Mouse (Mus musculus) limb, embryonic 13.5 days (tissue): ENCODE measurements around the gene Tnfsf11. TPM values are rescaled to one million over a fixed set of nuclear protein-coding genes. Genes with fewer than 3 reads are reported as not detected.

Experiments used
- ATAC-seq: fragments of 200-750 bp; cut with Nextera tagmentation; 2 replicates; pipeline ENCODE4 v1.8.0; 2017; ENCODE audit warnings: low read depth, moderate number of reproducible peaks, moderate TSS enrichment; ENCODE audit not compliant: low FRiP score
- H3K27ac ChIP-seq: fragments of 300-500 bp; sonication (generic); 2 replicates; pipeline ENCODE4 v1.5.1; 2015; ENCODE audit warnings: inconsistent platforms, mild to moderate bottlenecking, moderate library complexity
- H3K27me3 ChIP-seq: fragments of 300-500 bp; sonication (generic); 2 replicates; pipeline ENCODE4 v1.6.1; 2015; ENCODE audit warnings: mild to moderate bottlenecking, inconsistent platforms
- H3K36me3 ChIP-seq: fragments of 300-500 bp; sonication (generic); 2 replicates; pipeline ENCODE4 v1.6.1; 2015; ENCODE audit warnings: inconsistent platforms, mild to moderate bottlenecking, moderate library complexity
- H3K4me1 ChIP-seq: fragments of 300-500 bp; sonication (generic); 2 replicates; pipeline ENCODE4 v1.6.1; 2015; ENCODE audit warnings: inconsistent platforms
- H3K4me2 ChIP-seq: fragments of 300-500 bp; sonication (generic); replicated peaks from 2 replicates; pipeline ENCODE4 v1.6.1; 2015; ENCODE audit warnings: inconsistent platforms, mild to moderate bottlenecking, moderate library complexity
- H3K4me3 ChIP-seq: fragments of 300-500 bp; sonication (generic); 2 replicates; pipeline ENCODE4 v1.5.1; 2015; ENCODE audit warnings: moderate library complexity, mild to moderate bottlenecking, inconsistent platforms
- H3K9ac ChIP-seq: fragments of 300-500 bp; sonication (generic); 2 replicates; pipeline ENCODE4 v1.6.1; 2015; ENCODE audit warnings: mild to moderate bottlenecking, inconsistent platforms
- H3K9me3 ChIP-seq: fragments of 300-500 bp; sonication (generic); 2 replicates; pipeline ENCODE4 v1.6.1; 2016; ENCODE audit warnings: inconsistent platforms
- WGBS: fragments of 180-500 bp; shearing (Covaris S2); methylation state at CpG from one replicate; pipeline ENCODE4 v1.1.7; 2015; 5-methylcytosine and 5-hydroxymethylcytosine counted together
- polyA plus RNA-seq: library from polyadenylated mRNA; unstranded; fragments of >200 nt; fragmentation: Nextera tagmentation; extraction: Ambion mirVana; gene quantifications from 2 replicates; pipeline ENCODE4 v1.2.1, GENCODE M21; 2015

The Tnfsf11 gene
- polyA plus RNA-seq, 1 experiment from 2014 or later: 0.61 TPM

DNA sequence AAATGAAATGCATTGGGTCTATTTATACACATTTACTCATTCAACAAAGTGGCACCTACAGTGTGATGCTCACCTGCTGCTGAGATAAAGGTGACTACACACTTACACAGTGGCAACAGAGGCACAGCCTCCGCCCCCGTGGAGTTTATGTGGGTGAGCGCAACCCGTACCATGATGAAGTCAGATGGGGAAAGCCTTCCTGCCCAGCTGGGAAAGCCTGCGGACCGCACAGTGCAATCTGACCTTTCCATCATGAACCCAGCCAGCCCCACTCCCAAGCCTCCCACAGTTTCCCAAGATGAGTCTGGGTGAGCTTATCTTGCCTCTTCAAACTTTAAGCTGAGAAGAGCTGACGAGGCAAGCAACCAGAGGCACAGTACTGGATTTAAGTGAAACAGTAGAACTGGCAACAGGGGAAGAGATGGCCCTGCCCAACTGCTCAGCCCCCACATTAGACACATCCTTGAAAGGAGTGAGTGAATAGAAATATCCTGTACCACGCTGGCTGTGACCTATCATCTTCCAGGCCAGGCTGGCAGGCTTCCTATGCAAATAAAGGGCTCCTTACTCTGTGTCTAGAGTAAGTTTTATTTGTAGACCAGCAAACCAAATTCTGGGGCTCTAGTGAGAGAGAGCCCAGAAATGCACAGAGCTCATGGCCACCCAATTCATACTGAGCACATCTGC, 22.1 kb upstream of the Tnfsf11 start:
- no peak overlapping the region for H3K27ac ChIP-seq

GRCm38 (mm10) chr14:78323356-78323755, 15.5 kb upstream of the Tnfsf11 start:
- no peaks in the 10 kb centered on the region for H3K36me3 ChIP-seq
- WGBS: 86% methylated on average over 1 of the region's 1 CpGs
- no peaks in the 10 kb centered on the region for H3K9me3 ChIP-seq
- no peak overlapping the region for H3K9ac ChIP-seq
- ATAC-seq: no peak
- no peak overlapping the region for H3K27ac ChIP-seq
- H3K27me3 ChIP-seq: no peaks in the 10 kb centered on the region
- no peak overlapping the region for H3K4me2 ChIP-seq
- H3K4me1 ChIP-seq: no peaks in the 10 kb centered on the region
- H3K4me3 ChIP-seq: no peak overlapping the region

More for the DNA sequence above, 22.1 kb upstream of the Tnfsf11 start:
- Histone ChIP-seq H3K4me1 (peaks cover 15% of the 10 kb centered on the region; the same call in 1 of the 2 replicates), H3K27me3 (no peaks in the 10 kb centered on the region), H3K36me3 (no peaks in the 10 kb centered on the region), H3K4me2 (no peak overlapping the region), H3K9me3 (no peaks in the 10 kb centered on the region), H3K9ac (no peak overlapping the region), H3K4me3 (no peak overlapping the region)
- WGBS: 76% methylated on average over 8 of the region's 8 CpGs
- no peak for ATAC-seq

DNA sequence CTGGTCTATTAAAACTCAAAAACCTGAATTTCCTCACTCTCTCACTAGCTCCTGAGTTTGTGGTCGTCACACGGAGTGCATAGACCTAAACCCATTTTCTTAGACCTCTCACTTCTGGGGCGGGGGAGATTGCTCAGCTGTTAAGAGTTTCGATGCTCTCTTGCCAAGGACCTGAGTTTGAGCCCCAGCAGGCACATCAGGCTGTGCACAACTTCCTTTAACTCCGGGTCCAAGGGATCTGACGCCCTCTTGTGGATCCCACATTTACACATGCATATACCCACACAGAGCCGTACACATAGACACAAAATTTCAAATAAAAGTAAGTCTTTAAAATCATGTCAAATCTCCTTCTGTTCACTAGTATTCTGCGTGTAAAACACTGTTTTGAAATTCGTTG, 15.1 kb upstream of the Tnfsf11 start:
- WGBS: 84% methylated on average over 9 of the region's 9 CpGs
- Histone ChIP-seq H3K4me3 (no peak overlapping the region), H3K36me3 (no peaks in the 10 kb centered on the region), H3K4me2 (no peak overlapping the region), H3K27ac (no peak overlapping the region), H3K9me3 (no peaks in the 10 kb centered on the region), H3K27me3 (no peaks in the 10 kb centered on the region), H3K4me1 (no peaks in the 10 kb centered on the region), H3K9ac (no peak overlapping the region)
- ATAC-seq: no peak

DNA sequence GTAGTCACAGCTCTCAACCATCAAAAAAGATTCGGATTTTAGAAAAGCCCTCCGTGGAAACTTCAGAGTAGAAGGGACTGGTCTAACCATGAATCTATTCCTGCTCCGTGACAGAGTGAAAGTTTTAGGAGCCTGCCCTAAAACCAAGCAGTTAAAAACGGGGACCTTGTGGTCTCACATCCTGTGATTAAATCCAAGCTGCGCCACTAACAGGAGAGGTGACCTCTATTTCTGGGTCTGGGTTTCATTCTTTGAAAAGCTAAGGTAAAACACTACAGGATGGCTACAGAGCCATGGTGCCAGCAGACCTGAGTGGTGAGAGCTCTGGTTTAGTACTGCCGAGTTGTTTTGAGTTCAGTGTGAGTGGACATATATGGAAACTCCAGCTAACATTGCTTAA, 12.4 kb upstream of the Tnfsf11 start:
- no peak overlapping the region for H3K4me3 ChIP-seq
- WGBS: 62% methylated on average over 6 of the region's 6 CpGs
- no peak overlapping the region for H3K27ac ChIP-seq
- no peak overlapping the region for H3K4me2 ChIP-seq
- H3K27me3 ChIP-seq: no peaks in the 10 kb centered on the region
- no peak overlapping the region for H3K9ac ChIP-seq
- no peaks in the 10 kb centered on the region for H3K9me3 ChIP-seq
- no peaks in the 10 kb centered on the region for H3K36me3 ChIP-seq
- no peak for ATAC-seq
- no peaks in the 10 kb centered on the region for H3K4me1 ChIP-seq

DNA sequence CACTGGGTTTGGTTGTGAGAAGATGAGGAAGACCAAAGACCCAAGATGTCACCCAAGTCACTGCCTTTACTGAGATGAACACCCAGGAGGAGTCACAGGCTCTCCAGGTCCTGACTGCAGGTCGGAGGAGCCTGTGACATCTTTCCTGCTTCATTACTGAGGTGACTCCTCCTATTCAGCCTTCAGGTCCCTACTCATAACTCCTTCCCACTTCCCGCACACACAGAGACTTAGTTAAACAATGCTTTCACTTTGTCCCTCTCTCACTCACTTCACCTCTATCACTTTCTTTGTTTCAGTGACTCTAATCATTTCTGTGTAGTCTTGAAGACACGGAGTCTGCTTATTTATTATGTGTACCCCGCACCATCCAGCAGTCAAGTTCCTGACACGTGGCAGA, 11.7 kb upstream of the Tnfsf11 start:
- no peak overlapping the region for H3K27ac ChIP-seq
- H3K9ac ChIP-seq: no peak overlapping the region
- H3K4me2 ChIP-seq: no peak overlapping the region
- no peaks in the 10 kb centered on the region for H3K4me1 ChIP-seq
- no peak overlapping the region for H3K4me3 ChIP-seq
- no peaks in the 10 kb centered on the region for H3K27me3 ChIP-seq
- WGBS: 77% methylated on average over 5 of the region's 5 CpGs
- H3K9me3 ChIP-seq: no peaks in the 10 kb centered on the region
- no peak for ATAC-seq
- no peaks in the 10 kb centered on the region for H3K36me3 ChIP-seq

DNA sequence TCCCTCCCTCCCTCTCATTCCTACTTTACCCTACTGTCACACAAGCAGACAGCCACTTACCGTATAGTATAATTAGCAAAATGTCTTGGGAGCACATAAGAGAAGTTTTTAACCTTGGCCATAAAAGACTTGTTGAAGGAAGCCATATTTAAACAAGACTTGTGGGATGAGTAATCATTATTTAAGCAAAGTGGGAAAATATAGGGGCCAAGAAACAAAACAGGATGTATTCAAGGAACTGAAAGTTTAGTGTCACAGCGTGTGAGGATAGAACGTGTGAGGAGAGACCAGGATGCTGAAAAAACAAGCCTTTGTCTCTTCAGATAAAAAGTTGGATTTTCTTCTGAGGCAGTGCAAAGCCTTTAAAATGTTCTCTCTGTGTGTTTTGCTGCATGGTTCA, 11.2 kb upstream of the Tnfsf11 start:
- Histone ChIP-seq H3K27ac (no peak overlapping the region), H3K4me1 (no peaks in the 10 kb centered on the region), H3K27me3 (no peaks in the 10 kb centered on the region), H3K4me2 (no peak overlapping the region), H3K4me3 (no peak overlapping the region), H3K36me3 (no peaks in the 10 kb centered on the region), H3K9me3 (no peaks in the 10 kb centered on the region), H3K9ac (no peak overlapping the region)
- no peak for ATAC-seq
- WGBS: 67% methylated on average over 3 of the region's 3 CpGs

DNA sequence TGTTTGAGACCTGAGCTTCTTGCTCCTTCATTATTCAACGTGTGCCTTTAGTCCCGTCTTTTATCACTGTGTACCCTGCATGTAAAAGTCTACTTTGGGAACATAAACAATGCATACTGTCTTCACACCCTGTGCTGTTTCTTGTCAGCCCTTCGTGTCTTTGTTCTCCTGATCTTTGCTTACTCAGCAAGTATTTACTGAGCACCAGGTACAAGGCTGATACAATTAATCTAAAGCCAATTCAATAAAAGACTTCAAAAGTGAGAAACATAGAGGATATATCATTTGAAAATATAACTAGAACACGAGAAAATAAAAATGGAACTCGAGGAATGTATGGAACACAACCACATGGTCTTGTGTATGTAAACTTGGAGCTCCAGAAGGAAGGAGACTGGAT, 9.8 kb upstream of the Tnfsf11 start:
- Histone ChIP-seq H3K9ac (no peak overlapping the region), H3K9me3 (no peaks in the 10 kb centered on the region), H3K27me3 (no peaks in the 10 kb centered on the region), H3K36me3 (no peaks in the 10 kb centered on the region), H3K27ac (no peak overlapping the region), H3K4me2 (no peak overlapping the region), H3K4me3 (no peak overlapping the region), H3K4me1 (no peaks in the 10 kb centered on the region)
- 84% methylated on average over 5 of the region's 5 CpGs for WGBS
- no peak for ATAC-seq

DNA sequence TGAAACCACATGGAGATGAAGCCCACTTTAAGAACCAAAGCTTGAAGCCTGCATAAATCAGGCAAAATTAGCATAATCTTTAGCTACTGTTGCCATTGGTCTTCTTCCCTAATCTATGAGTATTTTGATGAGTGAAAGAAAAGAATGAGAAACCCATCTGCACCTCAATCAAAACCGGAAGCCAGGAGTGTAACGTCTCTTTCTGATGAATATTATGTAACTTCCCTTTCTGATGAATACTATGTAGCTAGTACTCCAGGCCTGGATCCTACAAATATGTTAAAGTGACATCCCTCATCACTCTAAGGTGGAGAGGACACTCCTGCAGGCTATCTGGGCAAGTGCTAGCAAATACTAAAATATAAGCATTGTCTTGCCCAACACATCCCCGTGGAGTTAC, 6.9 kb downstream of the Tnfsf11 start:
- peaks cover 8% of the 10 kb centered on the region for H3K27me3 ChIP-seq
- no peaks in the 10 kb centered on the region for H3K36me3 ChIP-seq
- no peak for ATAC-seq
- no peak overlapping the region for H3K27ac ChIP-seq
- 86% methylated on average over 3 of the region's 3 CpGs for WGBS
- H3K4me2 ChIP-seq: no peak overlapping the region
- no peaks in the 10 kb centered on the region for H3K9me3 ChIP-seq
- H3K4me3 ChIP-seq: no peak overlapping the region
- no peak overlapping the region for H3K9ac ChIP-seq
- H3K4me1 ChIP-seq: no peaks in the 10 kb centered on the region

DNA sequence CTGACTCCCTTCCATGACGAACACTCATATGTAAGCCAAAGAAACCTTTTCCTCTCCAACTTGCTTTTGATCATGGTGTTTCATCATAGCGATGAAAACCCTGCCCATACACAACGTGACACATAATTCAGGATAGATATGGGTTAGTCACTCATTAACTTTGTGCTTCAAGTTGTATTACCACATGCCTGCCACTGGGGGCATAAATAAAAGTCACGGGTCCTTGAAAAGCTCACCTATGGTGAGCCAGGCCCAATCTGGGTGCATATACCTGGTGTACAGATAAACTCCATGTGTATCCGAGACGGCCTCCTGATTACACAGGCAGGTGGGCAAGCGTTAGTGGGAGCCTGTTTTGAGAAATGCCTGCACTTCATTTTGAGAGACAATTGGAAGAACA, 15.2 kb downstream of the Tnfsf11 start:
- H3K27me3 ChIP-seq: peaks cover 7% of the 10 kb centered on the region
- no peak for ATAC-seq
- no peak overlapping the region for H3K4me3 ChIP-seq
- H3K27ac ChIP-seq: no peak overlapping the region
- WGBS: 92% methylated on average over 7 of the region's 7 CpGs
- H3K36me3 ChIP-seq: no peaks in the 10 kb centered on the region
- H3K9ac ChIP-seq: no peak overlapping the region
- H3K4me2 ChIP-seq: no peak overlapping the region
- H3K9me3 ChIP-seq: 0 out of 2 replicates have a peak, but pooled peaks cover 7% of the 10 kb centered on the region
- no peaks in the 10 kb centered on the region for H3K4me1 ChIP-seq

GRCm38 (mm10) chr14:78289912-78290523, 17.8 kb downstream of the Tnfsf11 start:
- Histone ChIP-seq H3K4me2 (no peak overlapping the region), H3K4me1 (no peaks in the 10 kb centered on the region), H3K36me3 (no peaks in the 10 kb centered on the region), H3K27me3 (peaks cover 7% of the 10 kb centered on the region), H3K27ac (no peak overlapping the region), H3K9ac (no peak overlapping the region), H3K9me3 (0 out of 2 replicates have a peak, but pooled peaks cover 7% of the 10 kb centered on the region), H3K4me3 (no peak overlapping the region)
- ATAC-seq: no peak
- 83% methylated on average over 9 of the region's 9 CpGs for WGBS

DNA sequence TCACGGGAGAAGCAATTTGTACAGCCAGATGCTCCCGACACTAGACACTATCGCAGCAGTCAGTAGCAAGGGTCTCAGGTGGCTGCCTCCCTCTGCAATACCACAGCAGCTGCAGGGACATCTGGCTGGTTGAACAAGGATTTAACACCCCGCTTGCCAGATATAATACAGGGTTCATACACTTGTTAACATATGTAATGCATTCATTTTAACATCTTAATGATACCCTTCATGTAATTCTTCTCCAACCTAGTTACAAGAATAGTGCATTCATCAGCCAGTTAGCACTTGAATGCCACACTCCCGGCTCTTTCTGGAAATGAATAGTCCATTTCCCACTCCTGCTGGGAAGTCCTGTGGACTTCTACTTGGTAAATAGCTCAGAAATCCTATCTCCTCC, 18.9 kb downstream of the Tnfsf11 start:
- H3K9me3 ChIP-seq: 0 out of 2 replicates have a peak, but pooled peaks cover 3% of the 10 kb centered on the region
- H3K4me2 ChIP-seq: no peak overlapping the region
- H3K4me3 ChIP-seq: no peak overlapping the region
- WGBS: 38% methylated on average over 5 of the region's 5 CpGs
- H3K27ac ChIP-seq: no peak overlapping the region
- H3K4me1 ChIP-seq: no peaks in the 10 kb centered on the region
- no peaks in the 10 kb centered on the region for H3K36me3 ChIP-seq
- H3K9ac ChIP-seq: peak overlapping the region; percentile 25; the same call in 1 of the 2 replicates
- no peak for ATAC-seq
- peaks cover 7% of the 10 kb centered on the region for H3K27me3 ChIP-seq

GRCm38 (mm10) chr14:78287906-78288800, 19.7 kb downstream of the Tnfsf11 start:
- WGBS: 43% methylated on average over 7 of the region's 7 CpGs
- Histone ChIP-seq H3K9me3 (no peaks in the 10 kb centered on the region), H3K27ac (no peak overlapping the region), H3K27me3 (peaks cover 7% of the 10 kb centered on the region), H3K4me2 (no peak overlapping the region), H3K4me1 (no peaks in the 10 kb centered on the region), H3K4me3 (no peak overlapping the region), H3K9ac (no peak overlapping the region), H3K36me3 (no peaks in the 10 kb centered on the region)
- no peak for ATAC-seq
